Mouse (Mus musculus) thymus, postnatal 14 days (tissue): ENCODE results near the gene Rbm20.

Source experiments
- DNase-seq: peaks from one replicate; pipeline ENCODE4 v3.0.0; 2021

Gene Rbm20

GRCm38 (mm10) chr19:53855781-53856180, 178.7 kb downstream of the Rbm20 start:
- no peak for DNase-seq

GRCm38 (mm10) chr19:53856794-53857193, 179.7 kb downstream of the Rbm20 start:
- DNase-seq = no peak

GRCm38 (mm10) chr19:53857962-53858361, 180.9 kb downstream of the Rbm20 start:
- no peak for DNase-seq

- DNase-seq = no peak
Observed at GRCm38 (mm10) chr19:53859149-53859548, 182.0 kb downstream of the Rbm20 start.

- no peak for DNase-seq
Observed at GRCm38 (mm10) chr19:53859593-53859992, 182.5 kb downstream of the Rbm20 start.

GRCm38 (mm10) chr19:53861346-53861745, 184.2 kb downstream of the Rbm20 start:
- DNase-seq = no peak

GRCm38 (mm10) chr19:53862573-53863246, 185.6 kb downstream of the Rbm20 start:
- no peak for DNase-seq

GRCm38 (mm10) chr19:53867238-53867637, 190.1 kb downstream of the Rbm20 start:
- DNase-seq = no peak

- no peak for DNase-seq
Observed at GRCm38 (mm10) chr19:53868125-53868524, 191.0 kb downstream of the Rbm20 start.

- DNase-seq = no peak
Observed at GRCm38 (mm10) chr19:53868796-53869195, 191.7 kb downstream of the Rbm20 start.

GRCm38 (mm10) chr19:53869427-53870385, 192.6 kb downstream of the Rbm20 start:
- no peak for DNase-seq

GRCm38 (mm10) chr19:53870568-53870967, 193.5 kb downstream of the Rbm20 start:
- no peak for DNase-seq

GRCm38 (mm10) chr19:53871502-53871901, 194.4 kb downstream of the Rbm20 start:
- DNase-seq = no peak

GRCm38 (mm10) chr19:53872994-53873713, 196.0 kb downstream of the Rbm20 start:
- no peak for DNase-seq

- no peak for DNase-seq
Observed at GRCm38 (mm10) chr19:53875246-53875645, 198.1 kb downstream of the Rbm20 start.

GRCm38 (mm10) chr19:53877779-53878178, 200.7 kb downstream of the Rbm20 start:
- DNase-seq = no peak

GRCm38 (mm10) chr19:53880460-53880859, 203.4 kb downstream of the Rbm20 start:
- no peak for DNase-seq

- no peak for DNase-seq
Observed at GRCm38 (mm10) chr19:53881786-53882185, 204.7 kb downstream of the Rbm20 start.

- no peak for DNase-seq
Observed at GRCm38 (mm10) chr19:53885450-53885849, 208.3 kb downstream of the Rbm20 start.

- DNase-seq = peak; percentile 74
Observed at GRCm38 (mm10) chr19:53886576-53887370, 209.7 kb downstream of the Rbm20 start.

- no peak for DNase-seq
Observed at GRCm38 (mm10) chr19:53887822-53888221, 210.7 kb downstream of the Rbm20 start.

GRCm38 (mm10) chr19:53888331-53888730, 211.2 kb downstream of the Rbm20 start:
- DNase-seq = peak; percentile 45
